Mouse (Mus musculus) cerebellum, postnatal 25 days (tissue): ENCODE measurements around the gene Ldb3.
A peak's percentile ranks its signal among the peaks of the same experiment; 100 is the strongest.

Experiments
- DNase-seq, 2 experiments: peaks; one replicate each; pipeline ENCODE4 v3.0.0; 2021; ENCODE audit warnings: mixed read lengths in 2 of 2

Ldb3 gene

GRCm38 (mm10) chr14:34588498-34588897 lies at the start of gene Ldb3:
TSS of gene Ldb3 (minus strand) at chr14:34588682.
- DNase-seq: no peak

- no peak for DNase-seq
Observed at GRCm38 (mm10) chr14:34635721-34636120, 47.2 kb upstream of the Ldb3 start.

- no peak for DNase-seq
Observed at GRCm38 (mm10) chr14:34635192-34635591, 46.7 kb upstream of the Ldb3 start.

DNA sequence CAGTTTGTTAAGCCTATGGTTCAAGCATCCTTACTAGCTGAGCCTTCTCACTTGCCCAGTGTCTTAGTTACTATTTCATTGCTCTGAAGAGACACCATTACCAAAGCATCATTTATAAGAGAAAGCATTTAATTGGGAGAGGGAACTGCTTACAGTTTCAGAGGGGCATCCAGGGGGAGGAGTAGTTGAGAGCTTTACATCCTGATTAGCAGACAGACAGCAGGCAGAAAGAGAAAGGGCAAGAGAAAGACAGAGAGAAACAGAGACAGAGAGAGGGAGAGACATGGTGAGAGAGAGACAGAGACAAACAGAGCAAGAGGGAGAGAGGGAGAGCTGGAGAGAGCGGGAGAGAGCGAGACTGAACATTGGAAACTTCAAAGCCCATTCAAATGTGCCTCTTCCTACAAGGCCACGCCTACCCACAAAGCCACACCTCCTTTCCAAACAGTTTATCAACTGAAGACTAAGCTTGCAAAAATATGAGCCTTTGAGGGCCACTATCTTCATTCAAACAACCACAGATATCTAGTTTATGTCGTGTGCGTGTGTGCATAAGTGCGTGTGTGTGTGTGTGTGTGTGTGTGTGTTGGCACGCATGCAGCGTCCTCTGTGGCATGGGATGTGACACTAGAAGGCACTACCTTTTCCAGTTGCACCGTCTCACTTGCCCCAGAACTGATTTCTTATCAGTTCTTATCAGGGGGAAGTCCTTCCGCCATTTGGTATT lies 44.4 kb upstream of the Ldb3 start:
- no peak for DNase-seq

DNA sequence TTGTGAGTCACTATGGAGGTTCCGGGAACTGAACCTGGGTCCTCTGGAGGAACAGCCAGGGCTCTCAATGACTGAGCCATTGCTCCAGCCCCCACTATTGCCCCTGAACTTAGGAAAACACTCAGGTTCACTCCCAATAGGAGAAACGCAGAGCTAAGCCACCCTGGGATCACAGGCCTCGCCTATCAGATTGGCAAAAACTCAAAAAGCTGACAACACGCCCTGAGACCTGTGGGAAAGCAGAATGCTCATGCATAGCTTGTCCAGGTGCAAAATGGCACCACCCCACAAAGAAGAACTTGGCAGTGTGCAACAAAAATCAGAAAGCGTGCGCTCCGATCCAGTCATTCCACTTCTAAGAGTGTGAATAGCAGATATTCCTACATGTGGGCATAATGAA lies 38.3 kb upstream of the Ldb3 start:
- no peak for DNase-seq

- DNase-seq: no peak
Observed at GRCm38 (mm10) chr14:34623531-34624210, 35.2 kb upstream of the Ldb3 start.

DNA sequence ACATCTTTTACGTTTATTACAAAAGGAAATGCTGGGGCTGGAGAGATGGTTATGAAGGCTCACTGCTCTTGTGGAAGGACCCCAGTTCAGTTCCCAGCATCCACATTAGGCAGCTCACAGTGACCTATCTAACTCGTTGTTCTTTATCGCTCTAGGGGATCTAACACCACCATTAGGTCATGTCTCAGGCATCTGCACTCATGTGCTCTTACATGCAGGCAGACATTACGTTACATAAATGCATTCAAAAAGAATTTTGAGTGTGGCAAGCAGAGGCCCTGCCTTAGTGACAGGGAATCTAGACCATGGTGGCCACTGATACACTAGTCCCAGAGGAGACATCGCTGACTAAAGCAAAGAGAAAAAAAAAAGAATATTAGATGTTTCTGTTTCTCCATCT lies 34.6 kb upstream of the Ldb3 start:
- no peak for DNase-seq

- peak; percentile 37 to 63 for DNase-seq
Observed at GRCm38 (mm10) chr14:34620611-34621376, 32.3 kb upstream of the Ldb3 start.

DNA sequence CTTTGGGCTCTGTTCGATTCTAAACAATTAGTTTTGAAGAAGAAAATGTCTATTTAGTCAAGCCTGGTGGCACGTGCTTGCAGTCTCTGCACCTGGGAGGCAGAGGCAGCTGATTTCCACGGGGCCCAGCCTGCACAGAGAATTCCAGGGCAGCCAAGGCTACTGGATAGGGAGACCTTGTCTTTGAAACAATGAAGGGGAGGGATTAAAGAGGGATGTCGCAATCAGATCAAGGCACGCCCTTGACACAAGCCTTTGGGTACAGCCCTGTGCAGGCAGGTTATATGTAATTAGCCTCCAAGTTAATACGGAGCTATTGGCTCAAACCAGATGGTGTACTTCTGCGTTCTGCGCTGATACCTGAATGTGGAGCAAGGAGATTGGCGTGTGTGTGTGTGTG lies 30.3 kb upstream of the Ldb3 start:
- DNase-seq: no peak

- peak; percentile 88 to 93 for DNase-seq
Observed at GRCm38 (mm10) chr14:34616821-34617220, 28.3 kb upstream of the Ldb3 start.

DNA sequence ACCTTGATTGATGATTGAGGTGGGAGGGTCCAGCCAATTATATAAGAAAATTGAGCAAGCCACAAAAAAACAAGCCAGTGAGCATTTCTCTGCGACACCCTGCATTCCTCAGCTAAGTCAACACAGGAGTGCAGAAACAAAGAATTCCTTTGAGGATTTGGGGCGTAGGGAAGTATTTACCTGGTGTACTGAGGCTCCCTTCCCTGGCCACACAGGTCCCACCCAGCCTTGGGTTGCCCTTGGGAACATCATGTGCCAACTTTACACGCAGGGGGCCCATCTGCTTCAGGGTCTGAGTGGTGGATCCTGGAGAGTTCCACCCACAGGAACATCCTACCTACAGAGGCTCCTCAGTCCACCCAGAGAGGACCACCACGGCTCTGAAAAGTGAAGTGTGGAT lies 27.1 kb upstream of the Ldb3 start:
- DNase-seq: no peak

GRCm38 (mm10) chr14:34615082-34615481 lies 26.6 kb upstream of the Ldb3 start:
- DNase-seq: no peak

GRCm38 (mm10) chr14:34614551-34614950 lies 26.1 kb upstream of the Ldb3 start:
- no peak for DNase-seq

DNA sequence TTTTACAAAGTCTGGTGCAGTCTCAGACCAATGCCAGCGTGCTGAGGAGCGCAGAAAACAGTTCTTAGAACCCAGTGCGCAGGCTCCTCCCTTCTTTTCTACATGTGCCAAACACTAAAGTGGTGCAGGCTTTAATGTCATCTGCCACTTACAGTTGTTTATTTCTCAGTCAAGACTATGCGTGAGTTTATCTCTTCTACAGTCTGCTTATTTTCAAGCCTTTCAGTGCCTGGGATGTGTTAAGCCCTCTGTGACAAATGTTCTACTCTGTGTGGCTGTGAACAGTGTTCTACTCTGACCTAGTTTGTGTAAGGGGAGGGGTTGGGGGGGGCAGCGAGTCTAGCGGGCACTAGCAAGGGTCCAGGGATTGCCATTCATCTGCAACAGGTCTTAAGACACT lies 25.0 kb upstream of the Ldb3 start:
- DNase-seq: no peak

- peak in 1 of 2 experiments; percentile 38 for DNase-seq
Observed at GRCm38 (mm10) chr14:34612222-34612621, 23.7 kb upstream of the Ldb3 start.

GRCm38 (mm10) chr14:34611591-34611990 lies 23.1 kb upstream of the Ldb3 start:
- DNase-seq: no peak

GRCm38 (mm10) chr14:34601910-34602309 lies 13.4 kb upstream of the Ldb3 start:
- DNase-seq: no peak

GRCm38 (mm10) chr14:34599941-34600340 lies 11.5 kb upstream of the Ldb3 start, which contains the start of gene Opn4:
TSS of gene Opn4 (minus strand) at chr14:34600142.
- no peak for DNase-seq

GRCm38 (mm10) chr14:34595596-34596255 lies 7.2 kb upstream of the Ldb3 start:
- DNase-seq: no peak

GRCm38 (mm10) chr14:34591741-34592535 lies 3.5 kb upstream of the Ldb3 start:
- no peak for DNase-seq

DNA sequence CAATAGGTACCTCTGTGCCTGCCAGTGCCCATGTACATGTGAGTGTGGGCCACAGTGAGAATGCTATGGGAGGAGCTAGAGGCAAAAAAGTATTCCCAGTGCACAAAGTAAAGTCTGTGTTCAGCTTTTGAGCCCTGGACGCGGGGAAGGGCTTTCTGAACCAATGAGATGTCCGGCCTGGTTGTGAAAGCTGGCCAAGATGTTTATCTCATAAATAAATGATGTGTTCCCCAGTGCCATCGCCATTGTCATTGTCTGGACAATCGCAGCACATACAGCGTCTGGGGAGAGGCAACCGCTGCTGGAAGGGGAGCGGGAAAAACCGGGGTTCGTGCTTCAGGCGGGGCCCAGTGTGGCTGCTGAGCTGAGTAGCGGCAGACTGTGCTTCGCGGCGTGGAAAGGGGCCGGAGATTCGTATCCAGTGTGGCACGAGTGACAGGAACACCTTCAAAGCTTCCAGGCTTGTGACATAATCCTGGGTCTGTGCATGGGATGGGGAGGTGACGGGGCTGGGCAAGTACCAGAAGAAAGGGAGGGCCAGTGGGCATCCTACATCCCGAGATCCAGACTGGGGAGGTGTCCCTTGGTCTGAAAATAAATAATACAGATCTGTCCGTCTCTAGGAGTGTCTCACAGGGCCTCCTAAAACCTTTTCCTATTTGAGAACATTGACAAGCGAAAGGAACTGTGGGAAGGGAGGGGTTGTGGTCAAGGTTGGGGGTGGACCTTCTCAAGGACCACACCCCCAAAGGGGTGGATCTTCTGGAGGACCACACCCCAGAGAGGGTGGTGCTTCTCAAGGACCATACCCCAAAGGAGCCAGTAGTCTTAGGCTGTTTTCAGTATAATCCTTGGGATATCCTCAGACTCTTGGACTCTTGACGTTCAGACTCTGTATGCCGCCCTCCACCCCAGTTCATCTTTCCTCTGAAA lies 2.5 kb upstream of the Ldb3 start:
- DNase-seq: no peak
